Mouse (Mus musculus): ENCODE measurements around the gene Tmem219. TPM values are rescaled to one million over a fixed set of nuclear protein-coding genes. Genes with fewer than 3 reads are reported as not detected.

Tmem219 gene
- polyA plus RNA-seq (2012; ENCODE audit: insufficient read depth, insufficient read length, low replicate concordance, missing spikeins): not detected in 2 replicates

DNA sequence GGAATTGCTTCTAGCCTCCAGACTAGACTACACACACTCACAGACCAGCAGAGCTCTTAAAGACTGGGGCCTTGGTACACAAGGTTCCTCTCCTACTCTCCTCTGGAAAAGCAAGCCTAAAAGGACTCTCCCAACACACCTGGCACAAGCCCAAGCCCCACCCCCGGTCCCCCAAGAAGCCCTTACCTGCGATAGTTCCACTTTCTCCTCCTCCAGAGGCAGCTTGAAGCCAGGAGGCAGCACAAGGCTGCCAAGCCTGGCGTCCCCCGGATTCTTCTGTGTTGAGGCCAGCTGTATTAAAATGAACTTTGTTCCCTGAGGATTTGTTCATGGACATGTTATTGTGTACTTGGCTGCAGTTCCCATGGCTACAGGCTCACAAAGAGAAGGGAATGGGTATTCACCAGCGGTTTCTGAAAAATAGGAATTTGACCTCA is at the start of gene Tmem219:
Tmem219 (minus strand) TSS at position 294 of the 437 bp plus-strand sequence.
- Histone ChIP-seq H3K27ac (ENCODE audit: insufficient read depth, low read depth, low read length) (no peak within 1 kb of the TSS), H3K4me3 (ENCODE audit: insufficient read depth, low read depth, low read length) (no peak within 1 kb of the TSS)
- WGBS: 20% methylated on average over 5 of the region's 5 CpGs

DNA sequence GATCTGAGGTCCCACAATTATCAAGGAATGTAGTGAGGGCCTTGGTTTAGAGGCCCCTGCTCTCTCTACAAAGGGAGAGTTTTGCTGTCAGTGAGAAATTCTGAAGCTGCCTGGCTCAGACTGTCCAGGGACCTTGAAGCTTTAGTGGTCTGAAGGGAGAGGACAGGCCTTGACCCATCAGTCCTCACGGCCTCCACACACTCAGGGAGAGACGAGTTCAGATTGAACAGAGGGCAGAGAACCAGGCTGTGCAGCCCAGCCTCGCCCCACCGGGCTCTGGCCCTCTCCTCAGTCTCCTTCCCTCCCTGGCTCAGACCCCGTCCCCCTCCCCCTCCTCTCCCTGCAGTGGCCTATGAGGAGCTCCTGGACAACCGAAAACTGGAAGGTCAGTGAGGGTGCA is 44.6 kb upstream of the Tmem219 start:
- Histone ChIP-seq H3K4me1 (ENCODE audit: control insufficient read depth, insufficient read depth, low read length) (no peaks in the 10 kb centered on the region), H3K27ac (ENCODE audit: insufficient read depth, low read depth, low read length) (no peak overlapping the region), H3K4me3 (ENCODE audit: insufficient read depth, low read depth, low read length) (no peak overlapping the region)
- 75% methylated on average over 6 of the region's 6 CpGs for WGBS
- TF ChIP-seq CTCF (IDR thresholded peaks at IDR 0.05; ENCODE audit: insufficient read depth, low read depth, low read length) (no peak), POLR2A (IDR thresholded peaks at IDR 0.05; ENCODE audit: insufficient read depth, low read depth, low read length) (no peak)

More for the DNA sequence above, at the start of gene Tmem219:
- no peak for TF ChIP-seq POLR2A (IDR thresholded peaks at IDR 0.05; ENCODE audit: insufficient read depth, low read depth, low read length)
- TF ChIP-seq CTCF (IDR thresholded peaks at IDR 0.05; ENCODE audit: insufficient read depth, low read depth, low read length): no peak
- H3K4me1 ChIP-seq (ENCODE audit: control insufficient read depth, insufficient read depth, low read length): peaks cover 5% of the 10 kb centered on the region; the same call in 1 of the 2 replicates

DNA sequence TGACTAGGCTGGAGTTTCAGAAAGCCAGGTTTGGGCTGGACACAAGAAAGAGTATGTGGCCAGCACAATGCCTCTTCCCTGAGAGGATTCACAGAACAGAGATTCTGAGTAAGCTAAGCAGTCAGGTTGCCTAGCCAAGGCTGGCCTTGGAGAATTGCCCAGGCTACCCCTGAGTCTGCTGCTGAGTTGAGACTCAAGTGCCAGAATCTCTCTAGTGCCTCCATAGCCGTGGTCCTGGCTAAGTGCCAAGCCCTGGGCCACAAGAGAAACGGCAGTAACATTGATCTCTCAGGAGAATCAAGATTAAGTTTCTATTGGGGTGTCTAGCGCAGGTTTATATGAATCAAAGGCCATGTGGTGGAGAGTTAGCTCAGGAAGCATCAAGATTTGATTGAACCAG is 42.9 kb upstream of the Tmem219 start:
- no peak overlapping the region for H3K27ac ChIP-seq (ENCODE audit: insufficient read depth, low read depth, low read length)
- H3K4me1 ChIP-seq (ENCODE audit: control insufficient read depth, insufficient read depth, low read length): no peaks in the 10 kb centered on the region
- H3K4me3 ChIP-seq (ENCODE audit: insufficient read depth, low read depth, low read length): no peak overlapping the region
- 42% methylated on average over 3 of the region's 3 CpGs for WGBS
- TF ChIP-seq CTCF (IDR thresholded peaks at IDR 0.05; ENCODE audit: insufficient read depth, low read depth, low read length) (no peak), POLR2A (IDR thresholded peaks at IDR 0.05; ENCODE audit: insufficient read depth, low read depth, low read length) (no peak)

DNA sequence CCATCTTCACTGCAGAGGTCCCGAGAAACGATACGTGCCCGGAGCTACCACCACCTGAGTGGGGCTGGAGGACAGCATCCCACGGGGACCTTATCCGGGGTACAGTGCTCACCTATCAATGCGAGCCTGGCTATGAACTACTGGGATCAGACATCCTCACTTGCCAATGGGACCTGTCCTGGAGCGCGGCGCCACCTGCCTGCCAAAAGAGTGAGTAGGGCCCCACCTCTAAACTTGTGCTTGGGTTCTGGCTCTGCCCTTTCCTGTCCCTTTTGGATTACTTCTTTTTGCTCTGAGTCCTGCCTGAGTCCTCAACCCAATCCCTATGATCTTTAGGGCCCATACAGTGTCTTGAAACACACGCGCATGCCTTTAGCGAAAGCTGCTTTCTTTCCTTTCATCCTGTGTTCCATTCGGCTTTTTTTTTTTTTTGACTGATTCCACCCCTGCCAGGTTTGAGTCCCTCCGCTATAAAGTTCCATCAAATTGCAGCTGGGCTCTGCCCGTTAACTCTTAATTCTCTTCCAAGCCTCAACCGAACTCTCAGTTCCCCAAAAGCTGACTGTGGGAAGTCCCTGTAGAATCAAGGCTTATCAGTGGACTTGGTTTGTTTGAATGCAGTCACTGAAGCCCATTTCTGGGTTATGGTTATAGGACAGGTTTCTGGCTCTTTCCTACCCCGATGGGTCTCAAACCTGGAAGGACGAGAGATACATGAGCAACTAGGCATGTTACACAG is 41.0 kb upstream of the Tmem219 start:
- WGBS: 35% methylated on average over 19 of the region's 19 CpGs
- TF ChIP-seq POLR2A (IDR thresholded peaks at IDR 0.05; ENCODE audit: insufficient read depth, low read depth, low read length): no peak
- no peak for TF ChIP-seq CTCF (IDR thresholded peaks at IDR 0.05; ENCODE audit: insufficient read depth, low read depth, low read length)

DNA sequence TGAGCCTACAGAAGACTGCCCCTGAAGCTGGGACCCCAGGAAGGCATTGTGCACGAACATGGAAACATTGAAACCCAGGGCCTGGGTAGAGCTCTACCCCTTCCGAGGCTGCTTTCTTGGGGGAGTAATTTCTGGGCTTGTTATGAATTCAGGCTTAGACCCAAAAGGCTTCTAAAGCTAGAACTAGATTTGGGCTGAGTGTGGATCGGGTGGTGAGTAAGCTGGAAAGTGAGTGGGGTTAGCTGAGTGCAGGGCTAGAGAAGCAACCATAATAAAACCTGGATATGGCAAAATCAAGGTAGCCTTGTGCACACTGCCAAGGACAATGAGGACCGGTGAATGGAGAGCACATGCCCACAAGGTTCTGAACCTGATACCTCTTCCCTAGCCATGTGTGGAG is 39.2 kb upstream of the Tmem219 start:
- no peaks in the 10 kb centered on the region for H3K4me1 ChIP-seq (ENCODE audit: control insufficient read depth, insufficient read depth, low read length)
- no peak overlapping the region for H3K4me3 ChIP-seq (ENCODE audit: insufficient read depth, low read depth, low read length)
- WGBS: 86% methylated on average over 4 of the region's 4 CpGs
- H3K27ac ChIP-seq (ENCODE audit: insufficient read depth, low read depth, low read length): no peak overlapping the region
- no peak for TF ChIP-seq CTCF (IDR thresholded peaks at IDR 0.05; ENCODE audit: insufficient read depth, low read depth, low read length)
- TF ChIP-seq POLR2A (IDR thresholded peaks at IDR 0.05; ENCODE audit: insufficient read depth, low read depth, low read length): no peak

More for the DNA sequence above, 41.0 kb upstream of the Tmem219 start:
- no peak overlapping the region for H3K27ac ChIP-seq (ENCODE audit: insufficient read depth, low read depth, low read length)
- no peaks in the 10 kb centered on the region for H3K4me1 ChIP-seq (ENCODE audit: control insufficient read depth, insufficient read depth, low read length)
- no peak overlapping the region for H3K4me3 ChIP-seq (ENCODE audit: insufficient read depth, low read depth, low read length)

DNA sequence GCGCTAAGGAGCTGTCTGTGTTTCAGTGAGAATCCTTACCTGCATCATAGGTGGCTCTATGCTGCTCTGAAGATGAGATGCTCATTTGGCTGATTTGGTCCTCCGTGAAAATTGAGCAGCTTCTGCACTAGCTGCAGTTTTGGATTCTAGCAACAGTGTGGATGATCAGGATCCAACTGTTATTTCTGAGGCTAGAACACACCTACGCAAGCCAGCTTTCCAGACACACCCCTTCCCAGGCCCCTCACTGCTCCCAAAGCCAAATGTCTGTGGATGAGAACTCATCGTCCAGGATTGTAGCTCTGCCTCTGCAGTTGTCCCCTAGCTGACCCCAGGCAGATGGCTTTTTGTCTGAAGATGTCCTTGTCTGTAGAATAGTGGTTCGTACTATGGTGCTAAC is 38.4 kb upstream of the Tmem219 start:
- Histone ChIP-seq H3K4me3 (ENCODE audit: insufficient read depth, low read depth, low read length) (no peak overlapping the region), H3K27ac (ENCODE audit: insufficient read depth, low read depth, low read length) (no peak overlapping the region), H3K4me1 (ENCODE audit: control insufficient read depth, insufficient read depth, low read length) (no peaks in the 10 kb centered on the region)
- 87% methylated on average over 5 of the region's 5 CpGs for WGBS
- TF ChIP-seq POLR2A (IDR thresholded peaks at IDR 0.05; ENCODE audit: insufficient read depth, low read depth, low read length): no peak
- no peak for TF ChIP-seq CTCF (IDR thresholded peaks at IDR 0.05; ENCODE audit: insufficient read depth, low read depth, low read length)

DNA sequence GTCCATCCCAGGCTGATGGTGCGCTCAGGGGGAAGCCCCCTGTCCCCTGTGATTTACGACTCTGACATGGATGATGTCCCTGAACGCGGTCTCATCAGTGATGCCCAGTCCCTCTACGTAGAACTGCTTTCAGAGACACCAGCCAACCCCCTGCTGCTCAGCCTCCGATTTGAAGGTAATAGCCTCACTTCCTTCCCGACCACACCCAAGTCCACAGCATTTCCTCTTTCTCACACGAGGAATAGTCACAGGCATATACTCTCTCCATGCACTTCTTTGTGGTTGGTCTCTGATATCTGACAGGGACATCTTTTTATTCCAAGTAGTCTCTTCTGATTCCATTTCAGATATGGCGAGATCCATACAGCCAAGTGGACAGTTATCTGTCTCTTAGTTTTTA is 37.1 kb upstream of the Tmem219 start:
- Histone ChIP-seq H3K4me1 (ENCODE audit: control insufficient read depth, insufficient read depth, low read length) (no peaks in the 10 kb centered on the region), H3K4me3 (ENCODE audit: insufficient read depth, low read depth, low read length) (no peak overlapping the region), H3K27ac (ENCODE audit: insufficient read depth, low read depth, low read length) (no peak overlapping the region)
- TF ChIP-seq POLR2A (IDR thresholded peaks at IDR 0.05; ENCODE audit: insufficient read depth, low read depth, low read length) (no peak), CTCF (IDR thresholded peaks at IDR 0.05; ENCODE audit: insufficient read depth, low read depth, low read length) (no peak)
- WGBS: 70% methylated on average over 9 of the region's 9 CpGs

DNA sequence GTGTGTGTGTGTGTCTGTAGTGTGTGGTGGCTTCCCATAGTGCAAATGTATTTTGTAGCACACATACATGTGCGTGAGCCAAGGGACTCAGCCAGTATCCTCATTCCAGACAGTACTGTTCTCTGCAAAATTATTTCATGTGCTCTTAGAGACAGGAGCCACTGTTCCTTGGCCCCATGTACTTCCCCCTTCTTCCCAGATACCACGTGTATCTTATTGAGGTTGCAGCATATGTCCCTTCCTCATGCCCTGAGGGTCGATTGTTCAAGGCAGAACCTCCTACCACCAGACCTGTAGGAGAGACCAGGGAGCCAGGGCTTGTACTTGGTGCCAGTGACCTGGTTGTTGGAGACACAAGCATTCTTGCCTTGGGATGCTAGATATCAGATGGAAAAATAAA is 32.4 kb upstream of the Tmem219 start:
- no peak overlapping the region for H3K4me3 ChIP-seq (ENCODE audit: insufficient read depth, low read depth, low read length)
- H3K27ac ChIP-seq (ENCODE audit: insufficient read depth, low read depth, low read length): no peak overlapping the region
- TF ChIP-seq POLR2A (IDR thresholded peaks at IDR 0.05; ENCODE audit: insufficient read depth, low read depth, low read length): no peak
- no peak for TF ChIP-seq CTCF (IDR thresholded peaks at IDR 0.05; ENCODE audit: insufficient read depth, low read depth, low read length)
- WGBS: 59% methylated on average over 3 of the region's 3 CpGs
- peaks cover 19% of the 10 kb centered on the region for H3K4me1 ChIP-seq (ENCODE audit: control insufficient read depth, insufficient read depth, low read length)

DNA sequence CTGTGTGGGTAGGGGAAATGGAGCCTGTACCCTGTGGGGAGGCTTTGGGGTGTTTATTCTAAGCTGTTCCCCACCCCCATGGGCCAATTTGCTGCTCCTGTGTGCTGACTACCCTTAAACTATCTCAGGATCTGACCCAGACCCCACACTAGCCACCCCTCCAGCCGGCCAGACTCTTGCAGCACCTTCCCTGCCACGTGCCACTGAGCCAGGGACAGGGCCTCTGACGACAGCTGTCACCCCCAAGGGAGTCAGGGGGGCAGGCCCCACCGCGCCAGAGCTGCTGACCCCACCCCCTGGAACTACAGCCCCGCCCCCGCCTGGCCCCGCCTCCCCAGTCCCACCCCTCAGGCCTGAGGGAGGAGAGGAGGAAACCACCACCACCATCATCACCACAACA is 29.9 kb upstream of the Tmem219 start:
- Histone ChIP-seq H3K4me3 (ENCODE audit: insufficient read depth, low read depth, low read length) (0 out of 2 replicates have a peak overlapping the region, but pooled peaks have one; percentile 9), H3K4me1 (ENCODE audit: control insufficient read depth, insufficient read depth, low read length) (peaks cover 36% of the 10 kb centered on the region), H3K27ac (ENCODE audit: insufficient read depth, low read depth, low read length) (no peak overlapping the region)
- TF ChIP-seq CTCF (IDR thresholded peaks at IDR 0.05; ENCODE audit: insufficient read depth, low read depth, low read length): no peak
- TF ChIP-seq POLR2A (IDR thresholded peaks at IDR 0.05; ENCODE audit: insufficient read depth, low read depth, low read length): no peak
- 2% methylated on average over 8 of the region's 8 CpGs for WGBS
